Mouse (Mus musculus) spleen, postnatal 14 days (tissue): ENCODE measurements around the gene Otud7a.
"Not testable (repeated sequence)": the region's sequence is repeated elsewhere in the genome, so short reads cannot be mapped to it uniquely, and the experiment has no call there.

ENCODE experiments used
- DNase-seq, 2 experiments: peaks; one replicate each; pipeline ENCODE4 v3.0.0; 2021 to 2022; ENCODE audit warnings: low spot score in 2 of 2

Otud7a gene

GRCm38 (mm10) chr7:63558918-63559317, 114.4 kb downstream of the Otud7a start:
- DNase-seq: no peak

GRCm38 (mm10) chr7:63559679-63560078, 115.1 kb downstream of the Otud7a start:
- DNase-seq: no peak

- no peak for DNase-seq
Measured at GRCm38 (mm10) chr7:63583310-63583709, 138.8 kb downstream of the Otud7a start.

GRCm38 (mm10) chr7:63586184-63586870, 141.8 kb downstream of the Otud7a start:
- DNase-seq: no peak

- DNase-seq: no peak
Measured at GRCm38 (mm10) chr7:63590305-63590704, 145.8 kb downstream of the Otud7a start.

- DNase-seq: no peak
Measured at GRCm38 (mm10) chr7:63591322-63591721, 146.8 kb downstream of the Otud7a start.

GRCm38 (mm10) chr7:63592061-63592460, 147.5 kb downstream of the Otud7a start:
- no peak for DNase-seq

- no peak for DNase-seq
Measured at GRCm38 (mm10) chr7:63604827-63605226, 160.3 kb downstream of the Otud7a start.

GRCm38 (mm10) chr7:63617018-63617417, 172.5 kb downstream of the Otud7a start:
- no peak for DNase-seq

GRCm38 (mm10) chr7:63620776-63621340, 176.3 kb downstream of the Otud7a start:
- no peak for DNase-seq

- no peak for DNase-seq
Measured at GRCm38 (mm10) chr7:63637651-63638050, 193.1 kb downstream of the Otud7a start.

GRCm38 (mm10) chr7:63644002-63644401, 199.5 kb downstream of the Otud7a start:
- no peak for DNase-seq

- DNase-seq: no peak
Measured at GRCm38 (mm10) chr7:63647136-63647535, 202.6 kb downstream of the Otud7a start.

GRCm38 (mm10) chr7:63660261-63660660, 215.7 kb downstream of the Otud7a start:
- no peak for DNase-seq

GRCm38 (mm10) chr7:63662757-63663156, 218.2 kb downstream of the Otud7a start:
- DNase-seq: no peak

GRCm38 (mm10) chr7:63665496-63665895, 220.9 kb downstream of the Otud7a start:
- no peak for DNase-seq

GRCm38 (mm10) chr7:63667986-63668741, 223.6 kb downstream of the Otud7a start:
- DNase-seq: no peak

- DNase-seq: no peak
Measured at GRCm38 (mm10) chr7:63668951-63669350, 224.4 kb downstream of the Otud7a start.

GRCm38 (mm10) chr7:63670911-63671310, 226.4 kb downstream of the Otud7a start:
- DNase-seq: not testable (repeated sequence)

- no peak for DNase-seq
Measured at GRCm38 (mm10) chr7:63671904-63672303, 227.4 kb downstream of the Otud7a start.

GRCm38 (mm10) chr7:63676631-63677030, 232.1 kb downstream of the Otud7a start:
- DNase-seq: no peak

- DNase-seq: no peak
Measured at GRCm38 (mm10) chr7:63677149-63677548, 232.6 kb downstream of the Otud7a start.

GRCm38 (mm10) chr7:63687056-63687455, 242.5 kb downstream of the Otud7a start:
- DNase-seq: no peak
